Mouse (Mus musculus): Measurements from ENCODE around the gene Nudt13.
A peak's percentile ranks its signal among the peaks of the same experiment; 100 is the strongest.
"Not testable (repeated sequence)": the region's sequence is repeated elsewhere in the genome, so short reads cannot be mapped to it uniquely, and the experiment has no call there.

Nudt13 gene

DNA sequence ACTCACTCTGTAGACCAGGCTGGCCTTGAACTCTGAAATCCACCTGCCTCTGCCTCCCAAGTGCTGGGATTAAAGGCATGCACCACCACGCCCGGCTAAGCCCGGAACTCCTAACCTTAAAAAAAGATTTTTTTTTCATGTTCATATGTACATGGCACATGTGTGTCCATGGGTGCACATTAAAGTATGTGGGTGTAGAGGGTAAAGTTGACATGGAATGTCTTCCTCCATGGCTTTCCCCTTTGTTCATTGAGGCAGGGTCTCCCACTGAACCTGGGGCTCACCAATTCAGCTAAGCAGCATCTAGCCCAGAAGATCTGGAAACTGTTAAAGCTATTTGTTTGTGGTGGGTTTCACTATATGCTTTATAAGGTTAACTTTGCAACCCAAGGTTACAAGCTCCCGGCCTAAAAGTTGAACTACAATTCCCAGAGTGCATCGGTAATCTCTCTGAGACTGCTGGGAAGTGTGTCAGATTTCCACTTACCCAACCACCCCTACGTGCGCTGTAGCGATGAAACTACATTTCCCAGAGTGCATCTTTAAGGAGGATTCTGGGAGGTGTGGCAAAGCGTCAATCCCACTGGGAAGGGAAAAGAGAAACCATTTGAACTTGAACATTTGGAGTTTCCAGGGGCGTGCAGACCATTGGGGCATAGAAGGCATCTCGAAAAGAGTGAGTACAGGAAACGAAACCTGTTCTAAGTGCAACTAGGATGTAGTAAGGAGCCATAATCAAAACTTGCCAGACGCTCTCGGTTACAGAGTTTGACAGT is at the start of gene Nudt13:
TSS of gene Nudt13 (plus strand) at position 581 of the 776 bp plus-strand sequence.
- DNase-seq = peak; percentile 79 to 87

GRCm38 (mm10) chr14:20245318-20245717 is 49.2 kb upstream of the Nudt13 start:
- DNase-seq = no peak

- DNase-seq = no peak
These were observed 48.6 kb upstream of the Nudt13 start for GRCm38 (mm10) chr14:20245861-20246260.

DNA sequence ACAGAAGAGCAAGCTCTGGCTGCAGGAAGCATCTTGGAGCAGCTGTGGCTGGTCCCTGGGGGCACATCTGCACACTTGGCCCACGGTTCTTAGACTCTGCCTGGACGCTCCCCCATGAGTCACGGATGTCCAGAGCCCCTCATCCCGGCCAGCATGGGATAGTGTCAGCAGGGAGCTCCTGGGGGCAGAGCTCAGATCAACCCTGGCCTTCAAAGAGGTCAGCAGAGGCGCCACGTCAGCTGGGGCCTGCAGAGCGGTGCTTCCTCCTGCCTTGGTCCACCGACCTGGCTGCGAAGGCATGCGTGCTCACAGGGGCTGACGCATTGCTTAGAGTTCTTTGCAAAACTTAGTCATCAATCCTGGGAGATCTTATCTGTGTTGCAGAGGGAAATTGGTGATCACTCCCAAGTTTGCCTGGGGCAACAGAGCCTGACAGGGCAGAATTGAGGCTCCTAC is 47.7 kb upstream of the Nudt13 start:
- peak in 1 of 2 experiments; percentile 40 for DNase-seq

DNA sequence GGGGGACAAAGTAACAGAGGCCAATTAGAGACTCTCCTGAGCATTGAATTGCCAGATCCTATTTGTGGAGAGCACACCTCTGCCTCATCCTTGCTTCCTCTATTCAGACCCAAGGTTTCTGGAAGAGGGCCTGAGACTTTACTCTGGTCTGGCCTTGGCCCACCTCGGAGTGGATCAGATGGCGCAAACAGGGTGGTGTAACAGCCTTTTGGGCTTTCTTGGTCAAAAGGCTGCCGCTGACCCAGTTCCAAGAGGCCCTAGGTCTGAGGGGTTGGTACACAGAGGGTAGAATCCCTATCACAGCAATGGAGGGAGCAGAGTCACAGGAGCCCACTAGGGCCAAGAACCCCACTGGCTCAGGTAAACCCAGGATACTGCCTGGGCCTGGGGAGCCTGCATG is 46.5 kb upstream of the Nudt13 start:
- no peak for DNase-seq

GRCm38 (mm10) chr14:20250237-20251171 is 44.0 kb upstream of the Nudt13 start:
- no peak for DNase-seq

DNA sequence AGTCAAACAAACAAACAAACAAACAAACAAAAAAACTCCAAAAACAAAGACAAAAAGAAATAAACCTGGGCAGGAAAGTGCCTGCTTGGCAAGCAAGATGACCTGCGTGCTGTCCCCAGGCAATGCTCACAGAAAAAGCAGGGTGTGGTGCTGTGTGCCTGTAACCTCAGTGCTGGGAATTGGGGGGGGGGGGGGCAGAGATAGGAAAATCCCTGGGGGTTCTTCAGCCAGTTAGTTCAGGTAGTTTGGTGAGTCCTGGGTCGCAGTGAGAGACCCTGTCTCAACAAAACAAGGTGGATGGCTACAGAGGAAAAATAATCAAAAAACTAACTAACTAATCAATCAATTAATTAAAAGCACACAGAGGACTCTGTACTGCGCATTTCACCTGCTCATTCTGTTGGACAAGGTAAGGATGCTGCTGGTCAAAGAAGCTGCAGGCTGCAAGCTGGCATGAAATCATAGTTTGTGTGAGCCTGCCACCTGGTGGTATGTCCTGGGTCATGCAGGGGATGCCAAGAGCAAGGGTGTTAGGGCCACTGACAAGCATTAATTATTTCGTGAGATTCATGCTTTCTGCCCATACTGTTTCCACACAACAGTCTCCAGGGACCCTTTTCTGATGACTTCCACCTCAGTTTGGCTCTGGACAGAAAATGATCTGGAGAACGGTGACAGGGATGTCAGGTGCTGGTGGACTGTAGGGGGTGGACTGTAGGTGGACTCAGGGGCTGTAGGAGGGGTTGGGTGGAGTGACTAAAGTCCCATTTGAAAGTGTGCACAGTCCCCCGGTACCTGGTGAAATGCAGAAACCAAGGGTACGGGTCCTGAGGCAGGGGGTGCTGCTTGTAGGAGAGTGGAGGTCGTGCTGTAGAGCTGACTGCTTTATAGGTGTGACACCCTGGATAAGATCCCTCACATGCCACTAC is 36.0 kb upstream of the Nudt13 start:
- peak; percentile 89 for DNase-seq

DNA sequence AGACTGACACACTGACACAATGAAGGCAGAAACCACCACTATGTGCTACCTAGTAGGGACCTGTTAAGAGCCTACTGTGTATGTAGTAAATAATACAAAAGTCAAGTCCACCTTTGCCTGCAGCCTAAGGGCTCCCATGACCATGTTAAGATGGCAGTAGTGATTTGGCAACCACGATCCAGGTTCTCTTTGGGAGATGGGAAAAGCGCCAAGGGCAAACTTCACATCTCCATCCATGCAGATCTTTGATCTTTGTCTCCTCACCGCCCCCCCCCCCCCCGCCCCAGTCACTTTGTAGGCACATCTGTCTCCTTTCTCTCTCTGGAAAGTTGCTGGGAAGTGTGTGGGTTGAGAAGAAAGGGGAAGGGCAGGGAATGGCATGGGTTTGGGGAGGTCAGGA is 32.2 kb upstream of the Nudt13 start:
- DNase-seq = no peak

- no peak for DNase-seq
These were observed 26.1 kb upstream of the Nudt13 start for GRCm38 (mm10) chr14:20268421-20268820.

GRCm38 (mm10) chr14:20269082-20269809 is 25.3 kb upstream of the Nudt13 start, which contains the start of gene Kcnk16:
Kcnk16 (minus strand) TSS chr14:20269199.
- no peak for DNase-seq

- DNase-seq = no peak
These were observed 3.1 kb upstream of the Nudt13 start for GRCm38 (mm10) chr14:20291391-20291790.

GRCm38 (mm10) chr14:20294947-20295346 is 450 bp downstream of the Nudt13 start:
- peak in 1 of 2 experiments; percentile 11 for DNase-seq

DNA sequence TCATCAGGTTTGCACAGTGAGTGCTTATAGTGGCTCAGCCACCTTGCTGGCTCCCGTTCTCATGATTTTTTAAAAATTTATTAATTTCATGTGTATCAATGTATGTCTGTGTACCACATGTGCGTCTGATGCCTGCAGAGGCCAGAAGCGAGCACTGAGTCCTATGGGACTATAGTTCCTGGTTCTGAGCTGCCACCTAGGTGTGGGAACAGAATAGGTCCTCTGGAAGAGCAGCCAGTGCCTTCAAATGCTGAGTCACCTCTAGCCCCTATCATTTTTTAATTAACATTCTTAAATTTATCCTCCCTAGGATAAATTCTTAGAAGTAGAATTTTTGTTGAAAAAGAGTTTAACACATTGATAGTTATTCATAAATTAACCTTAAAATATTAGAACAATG is 3.1 kb downstream of the Nudt13 start:
- no peak for DNase-seq

GRCm38 (mm10) chr14:20298131-20298530 is 3.6 kb downstream of the Nudt13 start:
- no peak for DNase-seq

- DNase-seq = not testable (repeated sequence)
These were observed 10.6 kb downstream of the Nudt13 start for GRCm38 (mm10) chr14:20305085-20305484.

- no peak for DNase-seq
These were observed 20.6 kb downstream of the Nudt13 start for GRCm38 (mm10) chr14:20315137-20315536.

DNA sequence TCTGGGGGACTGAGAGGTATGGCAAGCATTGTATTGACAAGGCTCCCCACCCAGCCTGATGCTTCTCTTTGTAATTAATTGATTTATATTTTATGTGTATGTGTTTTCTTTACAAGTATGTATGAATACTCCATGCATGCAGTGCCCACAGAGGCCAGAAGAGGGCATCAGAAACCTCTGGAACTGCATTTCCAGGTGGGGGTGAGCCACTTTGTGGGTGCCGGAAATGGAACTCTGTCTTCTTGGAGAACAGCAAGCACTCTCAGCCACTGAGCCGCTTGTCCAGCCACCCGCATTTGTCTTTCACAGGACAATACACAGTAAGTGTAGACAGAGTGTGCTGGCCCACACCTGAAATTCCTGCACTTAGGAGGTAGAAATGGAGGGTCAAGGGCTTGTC is 24.9 kb downstream of the Nudt13 start:
- peak; percentile 73 to 75 for DNase-seq

DNA sequence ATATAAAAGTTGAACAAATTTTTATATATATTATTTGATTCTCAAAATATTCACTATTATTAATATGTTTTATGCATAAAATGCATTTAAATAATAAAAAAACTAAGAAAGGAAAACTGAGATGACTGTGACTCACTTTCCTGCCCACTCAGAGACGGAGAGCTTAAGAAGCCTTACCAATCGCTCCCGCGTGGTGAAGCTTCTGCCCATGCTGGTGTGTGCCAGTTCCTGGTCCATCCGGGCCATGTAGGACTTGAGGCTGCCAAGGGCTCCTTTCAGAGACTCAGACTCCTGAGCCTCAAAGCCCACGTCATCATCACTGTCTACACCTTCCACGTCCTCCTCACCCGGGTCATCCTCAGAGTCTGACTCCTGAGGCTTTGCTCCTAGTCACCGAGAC is 29.7 kb downstream of the Nudt13 start:
- no peak for DNase-seq

GRCm38 (mm10) chr14:20328474-20328873 is 34.0 kb downstream of the Nudt13 start:
- peak; percentile 53 to 54 for DNase-seq

- DNase-seq = no peak
These were observed 36.8 kb downstream of the Nudt13 start for GRCm38 (mm10) chr14:20331316-20331715.

GRCm38 (mm10) chr14:20339415-20339814 is 44.9 kb downstream of the Nudt13 start:
- DNase-seq = no peak

DNA sequence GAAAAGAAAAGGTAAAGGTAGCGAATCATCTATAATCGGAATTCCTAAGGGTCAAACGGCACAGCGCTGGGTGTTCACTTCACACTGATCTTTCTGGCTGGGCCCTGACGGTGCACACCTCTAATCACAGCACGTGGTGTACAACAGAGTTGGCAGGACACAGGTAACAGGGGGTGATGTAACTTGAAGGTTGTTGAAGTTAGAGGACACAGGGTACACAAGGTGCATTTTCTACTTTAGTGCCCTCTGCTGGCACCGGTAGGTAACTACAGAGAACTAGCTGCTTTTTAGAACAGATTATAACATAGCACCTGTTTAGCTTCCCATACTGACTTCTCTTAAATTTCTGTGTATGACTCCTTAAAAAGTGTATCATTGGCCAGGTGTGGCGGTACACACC is 45.7 kb downstream of the Nudt13 start:
- DNase-seq = peak; percentile 32 to 48

Measured in kidney, postnatal 4 days (tissue).